Comparison of ENCODE assay signal across 13 mouse cellular contexts in the genomic region with DNA sequence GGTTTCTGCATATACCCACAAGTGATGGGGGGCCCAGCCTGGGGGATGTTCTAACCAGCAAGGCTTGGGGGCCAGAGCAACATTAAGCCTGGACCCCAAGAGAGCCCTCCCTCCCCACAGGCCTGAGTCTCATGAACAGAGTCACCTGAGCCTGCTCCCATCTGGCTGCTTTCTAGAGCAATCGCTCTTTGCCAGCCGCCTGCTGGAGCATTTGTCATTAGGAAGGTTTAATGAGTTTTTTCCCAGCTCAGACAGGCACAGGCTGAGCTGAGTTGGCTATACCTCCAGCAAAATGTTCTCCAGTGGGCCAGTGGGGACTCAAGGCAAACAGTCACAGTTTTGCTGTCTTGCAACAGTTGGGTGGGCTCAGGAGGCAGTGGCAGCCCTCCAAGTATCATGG. TPM values are rescaled to one million over a fixed set of nuclear protein-coding genes. Genes with fewer than 3 reads are reported as not detected.
DNase-seq lines count a peak whose midpoint lies in the region; ATAC-seq and TF ChIP-seq lines count a peak whose summit lies in the region.
"Had no signal": no experiment of that assay in that cellular context is flagged by ENCODE, and none has a peak within 500 bp of the region (broad histone marks: within the 10 kb centered on the region; RNA-seq: fewer than 3 reads in every experiment).

No protein-coding gene starts in this region.

- H3K27me3 ChIP-seq in forebrain, embryonic 15.5 days, result no peaks in the 10 kb centered on the region
- no peaks in the 10 kb centered on the region for H3K27me3 ChIP-seq in midbrain, postnatal 0 days (ENCODE audit: insufficient read depth, low read length)
- H3K27me3 ChIP-seq: CH12.LX had no signal

- H3K9me3 ChIP-seq in forebrain, embryonic 15.5 days, result no peaks in the 10 kb centered on the region
- H3K9me3 ChIP-seq in midbrain, postnatal 0 days (ENCODE audit: low read length), result no peaks in the 10 kb centered on the region

- DNase-seq in left cerebral cortex, adult 18-20 months (ENCODE audit: low spot score in 2 of 2), result peak; percentile 33 to 40
- DNase-seq in left cerebral cortex, adult 8-10 months (ENCODE audit: low spot score in 2 of 2), result no peak
- peak; percentile 65 to 69 for DNase-seq in layer of hippocampus, adult 2 months (ENCODE audit: low spot score in 2 of 2)
- DNase-seq in midbrain, postnatal 0 days (ENCODE audit: low spot score), result peak; percentile 73
- no peak for DNase-seq in thymus, postnatal 0 days (ENCODE audit: low spot score)
- DNase-seq in cerebellum, postnatal 4 days (ENCODE audit: low spot score in 2 of 2), result no peak
- DNase-seq in thymus, postnatal 4 days, result no peak
- DNase-seq: heart, postnatal 10 days; kidney, postnatal 36 days; retina, postnatal 1 day had no signal

- 47% methylated on average over 2 of the region's 2 CpGs for WGBS in forebrain, embryonic 15.5 days
- 67% methylated on average over 2 of the region's 2 CpGs for WGBS in midbrain, postnatal 0 days

- peaks cover 46% of the 10 kb centered on the region for H3K4me1 ChIP-seq in forebrain, embryonic 15.5 days
- peaks cover 2% of the 10 kb centered on the region; the same call in 1 of the 2 replicates for H3K4me1 ChIP-seq in midbrain, postnatal 0 days (ENCODE audit: insufficient read depth, low read length)

- no peak overlapping the region for H3K4me2 ChIP-seq in forebrain, embryonic 15.5 days (replicated peaks)
- no peak overlapping the region for H3K4me2 ChIP-seq in midbrain, postnatal 0 days (ENCODE audit: low read depth, low read length, poor library complexity, severe bottlenecking)

- H3K9ac ChIP-seq in forebrain, embryonic 15.5 days (replicated peaks), result peak overlapping the region; percentile 14; the same call in 1 of the 2 replicates
- H3K9ac ChIP-seq in midbrain, postnatal 0 days (replicated peaks; ENCODE audit: low read length, poor library complexity, severe bottlenecking), result peak overlapping the region; percentile 39; the same call in 1 of the 2 replicates
- H3K9ac ChIP-seq: liver, embryonic 14.5 days had no signal

- TF ChIP-seq CTCF in layer of hippocampus, adult 2 months (conservative IDR thresholded peaks at IDR 0.05), result peak; percentile 42
- TF ChIP-seq CTCF in midbrain, postnatal 0 days (IDR thresholded peaks at IDR 0.05), result no peak

- ATAC-seq in forebrain, embryonic 15.5 days (replicated peaks), result no peak; the same call in 1 of the 2 replicates
- ATAC-seq in midbrain, postnatal 0 days (ENCODE audit: low FRiP score), result peak; percentile 17

- no peak overlapping the region for H3K4me3 ChIP-seq in forebrain, embryonic 15.5 days
- H3K4me3 ChIP-seq in layer of hippocampus, adult 2 months, result no peak overlapping the region; the same call in 1 of the 2 replicates
- H3K4me3 ChIP-seq in midbrain, postnatal 0 days (ENCODE audit: low read depth, low read length), result no peak overlapping the region

- H3K36me3 ChIP-seq in forebrain, embryonic 15.5 days, result peaks cover 29% of the 10 kb centered on the region
- peaks cover 40% of the 10 kb centered on the region for H3K36me3 ChIP-seq in midbrain, postnatal 0 days (ENCODE audit: insufficient read depth, low read length)

- H3K27ac ChIP-seq in forebrain, embryonic 15.5 days (replicated peaks), result peak overlapping the region; percentile 85
- peak overlapping the region; percentile 86 for H3K27ac ChIP-seq in layer of hippocampus, adult 2 months
- peak overlapping the region; percentile 63 for H3K27ac ChIP-seq in midbrain, postnatal 0 days (ENCODE audit: low read depth, low read length)
- H3K27ac ChIP-seq: liver, embryonic 14.5 days had no signal

RNA-seq across cellular contexts. Expression of gene Pin1, which starts 12.5 kb away (rescaled TPM):
- total RNA-seq in left cerebral cortex, adult 18-20 months (2021), result 10 to 100 TPM; 40.4 to 42.3 TPM
- 10 to 100 TPM; 32.7 to 37.5 (median 35.2) TPM for total RNA-seq in left cerebral cortex, adult 8-10 months (2022)
- 62.4 and 64.9 TPM in 2 replicates for polyA plus RNA-seq in forebrain, embryonic 15.5 days (2015; fragmentation: Nextera tagmentation; extraction: Ambion mirVana)
- 10 to 100 TPM; 32.8 to 34.0 TPM for total RNA-seq in layer of hippocampus, adult 2 months (2021)
- total RNA-seq in midbrain, postnatal 0 days (2014; rRNA removed), result 31.9 and 32.0 TPM in 2 replicates
- 60.3 and 67.1 TPM in 2 replicates for polyA plus RNA-seq in midbrain, postnatal 0 days (2015; fragmentation: Nextera tagmentation; extraction: Ambion mirVana)
- polyA plus RNA-seq in thymus, postnatal 0 days (2015; fragmentation: Nextera tagmentation; extraction: Ambion mirVana), result 54.9 and 56.7 TPM in 2 replicates

RNA-seq across cellular contexts. Expression of gene Fbxl12, which starts 19.8 kb away (rescaled TPM):
- total RNA-seq in left cerebral cortex, adult 18-20 months (2021), result 10 to 100 TPM; 21.9 to 22.6 TPM
- 10 to 100 TPM; 20.1 to 29.5 (median 26.9) TPM for total RNA-seq in left cerebral cortex, adult 8-10 months (2022)
- 16.3 and 16.4 TPM in 2 replicates for polyA plus RNA-seq in forebrain, embryonic 15.5 days (2015; fragmentation: Nextera tagmentation; extraction: Ambion mirVana)
- 10 to 100 TPM; 25.5 to 27.7 TPM for total RNA-seq in layer of hippocampus, adult 2 months (2021)
- total RNA-seq in midbrain, postnatal 0 days (2014; rRNA removed), result 17.6 and 25.3 TPM in 2 replicates
- polyA plus RNA-seq in midbrain, postnatal 0 days (2015; fragmentation: Nextera tagmentation; extraction: Ambion mirVana), result 12.9 and 13.6 TPM in 2 replicates
- 149 and 159 TPM in 2 replicates for polyA plus RNA-seq in thymus, postnatal 0 days (2015; fragmentation: Nextera tagmentation; extraction: Ambion mirVana)

RNA-seq across cellular contexts. Expression of gene Ubl5, which starts 21.7 kb away (rescaled TPM):
- 100 to 1,000 TPM; 310 to 319 TPM for total RNA-seq in left cerebral cortex, adult 18-20 months (2021)
- 100 to 1,000 TPM; 263 to 330 (median 301) TPM for total RNA-seq in left cerebral cortex, adult 8-10 months (2022)
- 510 and 551 TPM in 2 replicates for polyA plus RNA-seq in forebrain, embryonic 15.5 days (2015; fragmentation: Nextera tagmentation; extraction: Ambion mirVana)
- total RNA-seq in layer of hippocampus, adult 2 months (2021), result 100 to 1,000 TPM; 277 to 326 TPM
- total RNA-seq in midbrain, postnatal 0 days (2014; rRNA removed), result 213 and 253 TPM in 2 replicates
- polyA plus RNA-seq in midbrain, postnatal 0 days (2015; fragmentation: Nextera tagmentation; extraction: Ambion mirVana), result 498 and 531 TPM in 2 replicates
- 658 and 685 TPM in 2 replicates for polyA plus RNA-seq in thymus, postnatal 0 days (2015; fragmentation: Nextera tagmentation; extraction: Ambion mirVana)

Comparison
In these comparisons a context has a peak if more than half of its experiments do, and no peak if none do; other contexts are left out.
1. DNase-seq: peak in left cerebral cortex, adult 18-20 months (2 of 2), layer of hippocampus, adult 2 months (2 of 2) and midbrain, postnatal 0 days (single experiment); none in left cerebral cortex, adult 8-10 months (0 of 2), thymus, postnatal 0 days (single experiment), cerebellum, postnatal 4 days (0 of 2) and thymus, postnatal 4 days (single experiment).
2. Peak in every context shown above with its lines, with median percentiles within 50 percentile points of each other: H3K27ac ChIP-seq.